Mouse (Mus musculus) erythroblast, embryonic 14.5 days (primary cell): Measurements from ENCODE around the gene Pcdh11x.

Experiments used
- GATA1 ChIP-seq: IDR thresholded peaks from 2 replicates; pipeline ENCODE4 v1.6.1; 2012; ENCODE audit warnings: low read length, inconsistent platforms, mixed read lengths
- TAL1 ChIP-seq: IDR thresholded peaks from 3 replicates; pipeline ENCODE4 v1.6.1; 2012; ENCODE audit warnings: low read length, inconsistent platforms, mixed read lengths

DNA sequence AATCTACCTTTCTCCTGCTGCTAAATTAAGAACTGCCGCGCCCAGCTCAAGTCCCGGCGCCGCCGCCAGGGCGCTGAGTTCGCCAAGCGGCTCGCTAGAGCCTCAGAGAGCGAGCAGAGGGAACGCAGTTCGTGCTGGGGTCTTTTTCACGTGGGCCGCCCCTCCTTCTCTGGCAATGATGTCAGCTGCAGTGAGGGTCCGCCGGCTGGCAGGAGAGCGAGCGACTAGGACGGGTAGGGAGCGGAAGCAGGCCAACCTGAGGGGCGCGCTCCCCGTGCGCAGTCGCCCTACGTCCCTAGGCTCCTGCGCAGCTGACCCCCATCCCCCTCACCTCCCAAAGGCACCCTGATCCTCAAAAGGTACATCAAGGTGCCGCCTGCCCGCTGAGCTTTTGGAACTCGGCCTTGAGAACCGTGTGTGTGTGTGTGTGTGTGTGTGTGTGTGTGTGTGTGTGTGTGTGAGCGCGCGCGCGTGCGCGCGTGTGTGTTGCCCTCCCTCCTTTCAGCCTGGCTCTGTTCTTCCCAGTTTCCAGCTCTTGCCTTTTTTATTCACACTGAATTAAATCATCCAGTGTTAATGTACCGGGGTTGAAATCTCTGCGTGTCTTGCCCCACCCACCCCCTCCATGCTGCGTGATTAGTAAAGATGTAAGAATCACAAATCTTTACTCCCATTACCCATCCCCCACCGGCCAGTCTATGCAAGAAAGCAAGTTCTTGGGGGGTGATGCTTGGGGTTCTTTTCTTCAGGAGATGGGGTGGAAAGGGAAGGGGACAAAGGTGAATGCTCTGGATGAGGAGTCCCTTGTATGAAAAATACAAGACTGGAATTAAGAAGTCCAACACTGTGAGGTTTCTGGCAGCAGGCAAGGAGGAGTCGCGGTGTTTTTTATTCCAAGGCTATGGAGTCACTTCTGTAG is 3.0 kb downstream of the Pcdh11x start:
- TF ChIP-seq TAL1 (no peak), GATA1 (no peak)
